Mouse (Mus musculus) layer of hippocampus, adult 11-12 months (tissue): ENCODE measurements at regions not wholly inside any gene's neighbourhood (a gene's known extent, or its start where the extent isn't known, plus 50 kb on each side); places are given as distances from the start of the nearest gene placed in this dataset.
A peak's percentile ranks its signal among the peaks of the same experiment; 100 is the strongest.

Source experiments
- DNase-seq: peaks from one replicate; pipeline ENCODE4 v3.0.0; 2022; ENCODE audit warnings: low spot score

DNA sequence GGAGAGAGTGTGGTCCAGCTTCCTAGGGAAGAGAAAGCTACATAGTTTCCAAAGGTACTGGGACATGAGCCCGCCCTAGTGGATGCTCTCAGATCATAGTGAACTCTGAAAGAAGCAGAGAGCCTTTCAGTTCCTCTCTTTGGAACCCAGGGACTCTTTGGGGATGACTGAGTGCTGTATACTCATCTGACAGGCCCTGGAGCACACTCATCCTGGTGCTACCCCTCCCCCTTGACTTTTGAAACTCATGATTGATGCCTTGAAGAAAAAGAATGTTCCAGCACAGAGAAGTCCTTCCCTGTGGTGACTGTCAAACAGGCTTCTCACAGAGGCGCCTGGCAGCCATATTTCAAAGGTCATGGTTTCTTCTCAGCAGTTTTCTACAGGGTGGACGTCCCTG, 254.2 kb upstream of the Eif4g2 start:
- no peak for DNase-seq

DNA sequence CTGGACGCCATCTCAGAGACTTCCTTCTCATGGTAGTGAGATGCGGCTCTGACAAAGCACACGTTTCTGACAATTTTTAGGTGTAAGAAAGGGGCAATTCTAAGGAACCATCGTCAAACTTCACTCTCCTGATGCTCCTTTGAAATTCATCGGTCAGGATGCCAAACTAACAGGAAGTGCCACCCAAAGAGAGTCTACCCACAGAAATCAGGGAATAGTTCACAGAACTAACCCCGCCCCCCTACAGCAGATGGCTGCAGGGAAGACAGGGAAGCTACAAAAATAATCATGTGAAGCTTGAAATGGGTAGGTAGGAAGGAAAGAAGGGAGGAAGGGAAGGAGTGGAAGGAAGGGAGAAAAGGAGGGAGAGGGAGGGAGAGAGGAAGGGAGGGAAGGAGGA, 240.1 kb upstream of the Eif4g2 start:
- DNase-seq = peak; percentile 38

DNA sequence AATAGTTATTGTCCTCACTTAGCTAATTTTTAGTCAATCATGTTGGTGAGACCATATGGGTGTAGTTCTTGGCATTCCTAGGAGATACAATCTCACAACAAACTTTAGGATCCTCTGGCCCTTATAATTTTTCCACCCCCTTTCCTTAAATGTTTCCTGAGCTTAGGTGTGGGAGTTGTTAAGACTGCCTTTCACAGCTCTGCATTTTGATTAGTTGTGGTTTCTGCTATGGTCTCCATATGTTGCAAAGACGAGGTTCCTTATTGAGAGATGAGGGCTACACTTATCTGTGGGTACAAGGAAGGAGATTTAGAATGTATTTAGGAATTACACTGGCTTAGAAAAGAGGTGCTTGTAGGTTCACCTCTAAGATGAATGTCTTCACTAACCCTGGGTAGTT, 237.1 kb upstream of the Eif4g2 start:
- DNase-seq = no peak

DNA sequence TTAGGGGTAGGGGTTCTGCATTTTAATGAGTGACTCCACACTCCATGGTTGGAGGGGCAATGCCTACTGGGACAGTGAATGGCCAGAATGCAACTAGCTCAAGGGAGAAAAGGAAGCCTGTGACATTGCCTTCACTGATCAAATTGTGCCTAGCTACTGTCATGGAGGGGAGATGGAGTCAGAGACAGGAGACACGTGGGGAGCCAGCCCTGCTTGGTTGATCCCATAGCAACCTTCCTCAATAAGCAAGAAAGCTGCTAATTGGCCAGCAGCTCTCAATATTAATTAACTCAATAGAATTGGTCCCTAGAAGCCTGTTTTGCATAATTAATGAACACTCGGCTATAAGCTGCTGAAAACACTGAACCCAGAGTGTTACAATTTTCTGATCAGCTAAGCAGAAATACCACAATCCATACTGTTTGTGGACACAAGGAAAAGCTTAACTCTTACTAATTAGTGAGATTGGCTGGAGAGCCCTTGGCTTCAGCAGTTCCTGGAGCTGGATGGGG, 233.7 kb upstream of the Eif4g2 start:
- no peak for DNase-seq

DNA sequence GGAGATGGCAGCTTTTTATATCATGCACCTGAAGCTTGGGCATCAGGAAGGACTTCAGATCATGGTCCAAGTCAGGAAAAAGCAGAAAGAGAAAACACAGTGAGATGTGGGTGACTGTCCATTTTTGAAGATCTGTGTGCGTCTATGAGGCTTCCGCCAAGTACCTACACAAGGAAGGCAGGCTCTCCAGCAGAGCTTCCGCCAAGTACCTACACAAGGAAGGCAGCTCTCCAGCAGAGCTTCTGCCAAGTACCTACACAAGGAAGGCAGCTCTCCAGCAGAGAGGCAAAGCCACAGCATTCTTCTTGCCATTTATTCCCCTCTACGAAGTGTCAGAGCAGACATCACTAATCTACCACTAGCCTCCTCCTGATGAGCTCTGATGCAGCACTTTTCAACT, 231.1 kb upstream of the Eif4g2 start:
- no peak for DNase-seq

DNA sequence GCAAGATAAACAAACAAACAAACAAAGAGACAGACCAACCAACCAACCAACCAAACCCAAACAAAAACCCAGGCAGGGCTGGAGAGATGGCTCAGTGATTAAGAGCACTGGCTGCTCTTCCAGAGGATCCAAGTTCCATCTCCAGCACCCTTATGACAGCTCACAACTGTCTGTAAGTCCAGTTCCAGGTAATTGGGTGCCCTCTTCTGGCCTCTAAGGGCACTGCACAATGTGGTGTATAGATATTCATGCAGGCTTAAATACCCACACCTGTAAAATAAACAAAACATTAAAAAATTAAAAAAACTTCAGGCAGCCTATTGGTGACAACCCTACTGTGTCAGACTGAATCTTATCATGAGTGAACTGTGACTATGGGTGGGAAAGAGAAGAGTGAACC, 222.4 kb upstream of the Eif4g2 start:
- DNase-seq = no peak

DNA sequence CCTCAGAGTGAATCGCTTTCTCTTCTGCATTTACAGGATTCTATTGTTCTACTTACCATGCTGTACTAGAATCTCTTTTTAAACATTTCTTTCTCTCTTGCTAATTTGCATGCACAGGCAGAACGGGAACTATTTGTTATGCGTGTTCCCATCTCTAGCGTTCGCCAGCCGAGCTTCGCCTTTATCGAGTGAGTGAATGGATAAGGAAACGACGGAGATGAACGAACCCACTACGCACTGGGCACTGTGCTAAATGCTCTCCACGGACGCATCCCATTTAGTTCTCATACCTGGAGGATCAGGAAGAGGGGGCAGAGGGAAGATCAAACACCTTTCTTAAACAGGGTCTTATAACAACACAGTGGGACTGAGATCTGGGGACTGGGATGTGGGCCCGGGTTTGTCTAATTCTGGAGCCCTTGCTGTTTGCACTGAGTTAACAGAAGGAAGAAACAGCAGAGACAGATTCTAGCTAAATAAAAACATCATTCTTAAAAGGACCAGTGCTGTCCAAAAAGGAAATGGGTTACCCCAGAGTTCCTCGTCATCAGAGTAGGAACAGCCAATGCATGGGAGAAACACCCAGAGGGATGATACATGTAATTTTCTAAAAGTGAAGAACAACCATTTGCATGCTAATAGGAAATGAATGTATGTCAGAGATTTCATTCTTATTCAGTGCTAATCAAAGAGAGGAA, 219.1 kb upstream of the Eif4g2 start:
- peak; percentile 45 for DNase-seq

DNA sequence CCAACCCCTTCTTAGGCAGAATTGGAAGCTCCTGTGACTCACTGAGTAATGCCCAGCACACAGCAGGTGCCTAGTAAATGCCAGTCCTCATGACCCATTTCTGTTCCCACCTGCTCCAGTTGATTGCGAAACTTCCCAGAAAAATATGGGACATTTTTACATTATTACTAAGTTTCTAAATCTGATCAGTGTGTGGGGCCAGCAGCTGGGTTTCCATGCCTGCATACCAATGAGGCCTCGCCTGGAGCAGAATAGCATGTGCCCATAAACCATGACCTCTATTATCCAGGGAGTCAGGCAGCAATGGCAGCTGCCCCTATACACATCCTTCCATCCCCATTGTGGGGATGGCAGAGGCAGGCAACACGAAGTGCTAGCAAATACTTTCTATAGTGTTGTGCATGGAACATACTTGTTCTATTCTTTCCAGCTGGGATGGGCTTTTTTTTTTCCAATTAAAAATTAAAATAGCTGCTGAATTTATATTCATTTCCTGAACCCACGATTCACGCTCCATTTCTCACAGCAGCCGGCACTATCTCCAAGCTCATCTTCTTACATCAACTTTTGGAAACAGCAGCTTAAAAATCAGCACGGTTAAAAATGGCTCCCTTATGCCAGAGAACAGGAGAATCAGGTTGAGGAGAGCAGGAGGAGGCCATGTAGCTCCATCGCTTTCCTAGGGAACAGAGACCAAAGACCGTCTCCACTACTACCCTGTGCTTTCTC, 214.5 kb upstream of the Eif4g2 start:
- peak; percentile 21 for DNase-seq

DNA sequence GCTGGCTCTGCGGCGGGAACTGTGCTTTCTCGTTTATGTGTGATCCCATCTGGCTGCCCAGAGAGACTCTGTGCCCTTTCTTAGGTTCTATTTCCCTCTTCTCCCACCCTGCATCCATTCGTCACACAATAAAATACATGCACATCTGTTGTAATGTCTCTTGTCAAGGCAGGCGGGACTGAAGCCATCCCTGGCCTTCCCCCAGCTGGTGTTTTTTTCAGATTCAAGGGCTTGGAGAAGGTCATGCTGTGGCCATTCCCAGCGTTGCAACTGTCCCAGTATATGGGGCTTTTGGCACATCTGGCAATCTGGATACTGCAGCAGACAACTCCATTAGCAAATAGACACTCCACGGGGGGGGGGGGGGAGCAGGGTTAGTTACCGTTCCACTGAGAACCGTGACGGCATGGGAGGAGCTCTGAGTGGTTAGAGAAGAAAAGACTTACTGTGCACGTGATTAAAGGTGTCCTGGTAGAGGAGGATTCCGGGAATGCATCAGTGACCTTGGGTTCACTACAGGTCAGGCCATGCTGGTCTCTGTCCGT, 200.7 kb upstream of the Eif4g2 start:
- no peak for DNase-seq

DNA sequence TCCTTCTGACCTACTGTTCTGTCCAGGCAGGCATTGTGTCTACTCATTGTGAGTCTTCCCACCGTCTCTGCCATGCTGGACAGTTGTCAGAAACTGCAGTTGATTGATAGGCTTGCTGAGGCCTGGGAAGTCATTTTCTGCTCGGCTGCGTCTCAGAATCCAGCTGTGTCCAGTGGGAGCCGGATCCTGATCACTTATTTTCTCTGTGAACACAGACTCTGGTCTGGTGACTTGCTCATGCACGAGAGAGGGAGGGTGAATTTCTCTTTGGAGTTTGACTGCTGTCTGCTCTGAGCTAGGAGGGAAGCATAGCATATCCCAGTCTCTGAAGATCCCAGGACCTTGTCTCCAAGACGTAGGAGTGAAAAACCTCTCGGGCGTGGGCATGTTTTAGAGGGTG, 199.5 kb upstream of the Eif4g2 start:
- DNase-seq = no peak

DNA sequence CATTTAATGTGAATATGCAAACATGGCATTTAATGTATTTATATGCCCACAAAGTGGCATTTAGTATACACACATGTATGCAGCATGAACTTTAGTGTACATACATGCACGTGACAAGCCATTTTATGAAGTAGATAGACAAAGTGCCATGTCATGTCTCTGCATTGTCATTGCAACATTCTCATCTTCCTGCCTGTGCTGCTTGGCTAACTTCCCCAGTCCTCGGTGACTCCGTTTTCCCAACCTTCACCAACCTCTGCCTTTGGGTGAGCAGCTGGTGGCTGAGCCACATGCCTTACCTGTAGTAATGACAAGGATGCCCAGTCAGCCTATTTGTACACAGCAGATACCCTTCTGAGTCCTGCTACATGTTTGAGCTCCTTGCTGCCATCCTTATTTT, 194.9 kb upstream of the Eif4g2 start:
- no peak for DNase-seq

DNA sequence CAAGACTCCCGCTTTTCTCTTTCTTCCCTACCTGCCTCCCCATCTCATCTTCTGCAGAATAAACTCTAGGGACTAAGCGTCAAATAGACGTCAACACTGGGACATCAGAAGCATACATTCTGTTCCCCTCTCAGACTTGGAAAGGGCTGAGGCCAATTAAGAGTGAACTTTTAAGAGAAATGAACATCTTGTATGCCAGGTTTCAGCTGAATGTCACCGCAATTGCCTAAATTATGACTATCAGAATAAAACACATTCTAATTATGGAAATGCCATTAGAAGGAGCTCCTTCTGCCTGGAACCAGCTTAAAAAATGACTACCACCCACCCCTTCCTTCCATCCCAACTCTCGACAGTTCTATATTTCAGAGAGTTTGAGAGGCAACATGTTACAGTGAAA, 191.0 kb upstream of the Eif4g2 start:
- DNase-seq = no peak

DNA sequence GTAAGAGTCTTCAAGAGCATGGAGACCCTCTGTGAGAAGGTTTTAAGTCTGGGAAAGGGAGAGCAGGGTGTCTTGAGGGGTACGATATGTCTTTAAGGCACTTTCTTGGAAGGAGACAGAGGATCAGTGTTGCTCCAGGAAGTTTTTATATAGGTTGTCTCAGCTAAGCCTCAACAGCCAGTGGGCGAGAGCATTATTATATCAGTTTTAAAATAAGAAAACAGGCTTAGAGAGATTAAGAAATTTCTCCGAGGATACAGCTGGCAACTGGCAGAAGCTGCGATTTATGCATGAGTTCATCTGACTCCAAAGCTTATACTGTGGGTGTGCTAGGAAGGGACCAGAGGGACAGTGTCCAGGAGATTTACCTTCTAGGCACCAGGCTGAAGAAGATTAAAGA, 188.0 kb upstream of the Eif4g2 start:
- no peak for DNase-seq

DNA sequence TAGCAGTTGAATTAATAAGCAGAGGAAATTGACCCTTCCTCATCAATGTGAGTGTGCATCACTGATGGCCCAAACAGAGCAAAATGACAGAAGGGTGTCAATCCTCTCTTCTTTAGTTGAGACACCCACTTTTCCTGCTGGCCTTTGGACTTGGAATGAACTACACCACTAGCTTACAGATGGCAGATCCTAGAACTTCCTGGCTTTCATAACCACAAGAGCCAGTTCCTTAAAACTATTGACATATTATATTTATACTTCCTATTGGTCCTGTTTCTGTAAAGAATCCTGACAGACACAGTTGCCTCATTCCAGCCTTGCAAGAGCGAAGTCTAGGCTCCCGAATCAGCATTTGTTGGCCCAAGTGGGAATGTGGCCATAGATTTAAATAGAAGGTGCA, 185.4 kb upstream of the Eif4g2 start:
- DNase-seq = no peak

DNA sequence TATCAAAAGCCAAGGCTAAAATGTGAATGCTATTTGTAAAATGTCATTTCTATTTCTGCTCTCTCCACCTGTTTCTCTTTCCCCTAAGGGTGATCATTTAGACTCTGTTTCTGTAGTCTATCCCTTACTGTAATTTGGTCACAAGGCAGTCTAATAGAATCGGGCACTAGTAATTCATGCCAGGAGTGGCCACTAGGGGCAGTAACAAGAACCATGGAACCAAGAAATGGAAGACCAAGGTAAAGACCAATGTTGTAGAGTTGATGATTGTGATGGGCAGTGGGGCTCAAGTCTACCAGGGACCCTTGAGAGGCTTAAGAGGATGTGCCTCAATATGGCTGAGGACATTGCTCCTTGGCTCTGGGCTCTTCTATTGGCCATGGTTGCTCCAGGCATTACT, 180.5 kb upstream of the Eif4g2 start:
- DNase-seq = no peak

DNA sequence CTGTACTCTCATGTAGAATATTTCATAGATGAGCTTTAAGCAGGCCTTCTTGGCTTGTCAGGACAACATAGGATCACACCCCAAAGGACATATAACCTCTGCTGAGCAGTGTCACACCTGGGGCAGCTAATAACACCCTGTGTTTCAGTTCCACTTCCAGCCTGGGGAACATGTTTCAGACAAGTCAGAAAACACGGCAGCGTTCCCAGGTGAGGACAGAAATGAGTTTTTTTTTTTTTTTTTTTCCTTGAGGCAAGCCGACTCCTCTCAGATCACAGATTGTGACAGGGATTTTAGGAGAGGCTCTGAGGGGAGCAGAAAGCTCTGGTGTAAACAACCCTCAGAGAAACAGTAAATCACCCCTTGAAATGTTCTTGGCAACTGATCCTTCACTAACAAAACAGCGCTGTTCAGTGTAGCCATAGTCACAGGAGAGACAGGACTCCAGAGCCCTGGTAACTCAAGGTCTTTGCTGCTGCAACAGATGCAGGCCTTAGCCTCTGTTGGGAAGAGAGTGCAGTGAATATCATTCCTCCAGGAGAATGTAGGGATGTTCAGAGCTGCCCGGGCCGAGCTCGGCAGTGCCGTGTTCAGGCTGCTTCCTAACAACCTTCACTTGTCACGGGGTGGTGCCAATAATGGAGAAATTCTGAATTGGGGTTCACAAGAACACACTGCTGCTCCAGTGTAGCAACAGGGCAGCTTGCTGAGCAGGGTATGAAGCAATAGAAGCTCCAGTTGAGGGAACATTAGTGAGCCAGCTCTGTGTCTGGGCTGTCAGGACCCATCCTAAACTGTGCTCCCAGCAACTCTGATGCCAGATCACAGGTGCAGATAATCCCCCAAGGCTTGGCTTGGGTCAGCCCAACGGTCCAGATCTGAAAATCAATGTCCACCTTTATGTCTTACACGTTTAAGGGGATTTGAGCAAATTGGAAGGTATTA, 177.1 kb upstream of the Eif4g2 start:
- no peak for DNase-seq

DNA sequence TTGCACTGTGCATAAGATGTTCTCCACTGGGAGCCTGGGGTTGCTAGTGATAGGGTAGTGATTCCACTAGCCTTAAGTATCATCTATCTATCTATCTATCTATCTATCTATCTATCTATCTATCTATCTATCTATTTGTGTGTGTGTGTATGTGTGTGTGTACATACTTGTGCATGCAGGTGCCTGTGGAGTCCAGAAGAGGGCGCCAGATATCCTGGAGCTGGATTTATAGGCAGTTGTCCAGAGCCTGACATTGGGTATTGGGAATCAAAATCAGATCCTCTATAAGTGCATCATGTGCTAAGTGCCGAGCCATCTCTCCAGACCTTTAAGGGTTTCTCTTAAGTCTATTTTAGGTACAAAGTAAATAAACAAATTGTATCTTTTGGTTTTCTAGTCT, 175.0 kb upstream of the Eif4g2 start:
- DNase-seq = no peak

DNA sequence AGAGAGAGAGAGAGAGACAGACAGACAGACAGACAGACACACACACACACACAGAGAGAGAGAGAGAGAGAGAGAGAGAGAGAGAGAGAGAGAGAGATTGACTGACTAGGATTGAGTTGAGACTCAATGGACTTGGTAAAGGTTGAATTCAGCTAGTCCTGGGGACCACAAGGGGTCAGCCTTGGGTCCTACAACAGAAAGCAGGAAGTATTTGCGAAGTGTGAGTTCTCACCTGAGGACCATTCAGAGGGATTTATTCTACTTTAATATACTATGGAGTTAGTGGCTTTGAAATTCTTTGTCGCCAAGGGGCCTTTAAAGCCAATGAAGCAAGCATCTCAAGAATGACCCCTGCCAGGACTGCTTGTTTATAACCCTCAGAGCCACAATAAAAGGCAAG, 173.4 kb upstream of the Eif4g2 start:
- DNase-seq = no peak

DNA sequence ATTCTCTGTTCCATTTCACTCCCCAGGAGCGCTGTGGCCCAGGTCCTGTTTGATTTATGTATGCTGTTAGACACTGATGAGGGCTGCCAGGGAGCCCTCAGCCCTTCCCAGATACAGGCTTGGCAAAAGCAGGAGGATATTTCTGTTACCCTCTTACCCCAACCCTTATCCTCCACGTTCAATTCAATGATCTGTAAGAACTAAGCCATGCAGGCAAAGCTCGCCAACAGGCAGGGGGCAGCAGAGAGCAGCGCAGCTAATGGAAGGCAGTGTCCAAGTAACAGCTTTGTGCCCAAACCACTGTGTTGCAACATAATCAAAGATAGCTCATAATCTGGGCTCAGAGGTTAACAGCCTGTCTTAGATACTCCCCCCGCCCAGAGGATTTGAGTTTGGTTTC, 166.8 kb upstream of the Eif4g2 start:
- DNase-seq = peak; percentile 83

DNA sequence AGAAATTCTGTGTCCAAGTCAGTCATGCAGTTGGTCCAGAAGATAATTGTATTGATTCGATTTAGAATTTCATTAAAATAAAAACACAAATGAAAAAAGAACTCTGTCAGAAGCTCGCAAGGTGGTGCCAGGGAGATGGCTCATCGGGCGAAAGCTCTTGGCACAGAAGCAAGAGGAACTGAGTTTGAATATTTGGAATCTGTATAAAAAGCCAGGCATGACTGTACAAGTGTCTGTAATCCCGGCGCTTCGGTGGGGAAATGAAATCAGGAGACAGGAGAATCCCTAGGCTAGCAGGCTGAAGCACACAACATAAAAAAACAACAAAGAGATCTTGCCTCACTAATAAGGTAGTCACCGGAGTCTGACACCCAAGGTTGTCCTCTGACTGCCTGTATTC, 162.7 kb upstream of the Eif4g2 start:
- DNase-seq = peak; percentile 57

DNA sequence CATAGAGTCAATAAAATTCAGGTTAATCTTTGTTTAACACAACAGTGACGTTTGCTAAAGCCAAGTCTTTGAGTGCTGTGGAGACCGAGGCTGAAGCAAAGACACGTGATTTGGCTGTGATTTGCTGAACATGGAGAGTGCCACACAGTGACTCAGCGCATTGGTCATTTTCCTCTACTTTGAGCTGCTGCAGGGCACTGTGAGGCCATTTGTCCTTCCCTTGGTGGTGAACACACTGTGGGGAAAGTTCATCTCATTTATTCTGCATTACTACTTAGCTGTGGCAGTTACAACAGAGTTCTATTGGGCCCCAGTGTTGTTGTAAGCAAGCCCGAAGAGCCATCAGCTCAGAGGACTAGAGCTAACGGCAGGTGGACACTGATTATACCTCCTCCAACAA, 162.2 kb upstream of the Eif4g2 start:
- DNase-seq = no peak

DNA sequence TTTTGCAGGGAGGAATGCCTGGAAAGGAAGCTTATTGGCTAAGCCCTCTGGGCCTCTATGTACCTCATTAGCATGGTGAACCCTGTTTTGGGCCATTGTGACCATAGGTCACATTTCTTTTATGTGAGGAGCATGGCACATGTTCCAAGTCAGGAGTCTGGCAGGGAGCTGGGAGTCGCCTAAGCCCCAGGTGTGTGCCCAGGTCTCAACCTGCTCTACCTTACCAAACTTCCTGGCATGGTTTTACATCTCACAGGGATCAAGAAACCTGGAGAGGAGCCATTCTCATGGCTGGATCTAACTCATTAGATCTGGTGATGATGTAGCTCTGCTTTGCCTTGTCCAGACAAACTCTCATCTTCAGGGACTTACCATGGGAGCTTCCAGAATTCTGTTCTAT, 161.0 kb upstream of the Eif4g2 start:
- no peak for DNase-seq
